Mouse (Mus musculus): ENCODE results near the gene Phb2. TPM values are rescaled to one million over a fixed set of nuclear protein-coding genes. Genes with fewer than 3 reads are reported as not detected.

Phb2 gene
- polyA plus RNA-seq, 1 experiment from 2014 or later, result 254 TPM

GRCm38 (mm10) chr6:124745490-124746295 lies 33.6 kb downstream of the Phb2 start:
- H3K4me2 ChIP-seq, result peak overlapping the region; percentile 70
- peak overlapping the region; percentile 89 for H3K27ac ChIP-seq
- no peaks in the 10 kb centered on the region for H3K27me3 ChIP-seq (replicated peaks)
- H3K4me3 ChIP-seq, result peak overlapping the region; percentile 42
- ATAC-seq (replicated peaks), result peak; percentile 83
- under 1% methylated on average over 85 of the region's 85 CpGs for WGBS
- H3K4me1 ChIP-seq, result peaks cover 41% of the 10 kb centered on the region
- peak overlapping the region; percentile 48 for H3K9ac ChIP-seq
- H3K9me3 ChIP-seq, result no peaks in the 10 kb centered on the region
- peaks cover 41% of the 10 kb centered on the region for H3K36me3 ChIP-seq (replicated peaks)

DNA sequence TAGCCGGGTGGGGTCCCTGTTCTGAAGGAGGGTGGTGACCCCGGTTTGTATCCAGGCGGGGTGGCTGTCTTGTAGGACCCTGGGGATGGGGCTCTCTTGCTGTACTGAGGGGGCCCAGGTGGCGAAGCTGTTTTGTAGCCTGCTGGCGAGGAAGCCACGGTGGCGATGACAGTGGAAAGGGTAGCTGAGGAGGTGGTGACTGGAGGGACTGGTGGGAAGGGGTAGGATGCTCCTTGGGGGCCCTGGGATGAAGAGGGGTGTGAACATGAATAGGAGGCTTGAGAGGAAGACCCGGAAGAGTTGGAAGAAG lies 34.1 kb downstream of the Phb2 start:
- Histone ChIP-seq H3K27me3 (replicated peaks) (no peaks in the 10 kb centered on the region), H3K4me1 (peaks cover 42% of the 10 kb centered on the region), H3K4me3 (peak overlapping the region; percentile 42), H3K4me2 (peak overlapping the region; percentile 70), H3K27ac (peak overlapping the region; percentile 89), H3K9ac (peak overlapping the region; percentile 48), H3K36me3 (replicated peaks) (peaks cover 41% of the 10 kb centered on the region), H3K9me3 (no peaks in the 10 kb centered on the region)
- 18% methylated on average over 8 of the region's 8 CpGs for WGBS
- peak; percentile 16 for ATAC-seq (replicated peaks)

DNA sequence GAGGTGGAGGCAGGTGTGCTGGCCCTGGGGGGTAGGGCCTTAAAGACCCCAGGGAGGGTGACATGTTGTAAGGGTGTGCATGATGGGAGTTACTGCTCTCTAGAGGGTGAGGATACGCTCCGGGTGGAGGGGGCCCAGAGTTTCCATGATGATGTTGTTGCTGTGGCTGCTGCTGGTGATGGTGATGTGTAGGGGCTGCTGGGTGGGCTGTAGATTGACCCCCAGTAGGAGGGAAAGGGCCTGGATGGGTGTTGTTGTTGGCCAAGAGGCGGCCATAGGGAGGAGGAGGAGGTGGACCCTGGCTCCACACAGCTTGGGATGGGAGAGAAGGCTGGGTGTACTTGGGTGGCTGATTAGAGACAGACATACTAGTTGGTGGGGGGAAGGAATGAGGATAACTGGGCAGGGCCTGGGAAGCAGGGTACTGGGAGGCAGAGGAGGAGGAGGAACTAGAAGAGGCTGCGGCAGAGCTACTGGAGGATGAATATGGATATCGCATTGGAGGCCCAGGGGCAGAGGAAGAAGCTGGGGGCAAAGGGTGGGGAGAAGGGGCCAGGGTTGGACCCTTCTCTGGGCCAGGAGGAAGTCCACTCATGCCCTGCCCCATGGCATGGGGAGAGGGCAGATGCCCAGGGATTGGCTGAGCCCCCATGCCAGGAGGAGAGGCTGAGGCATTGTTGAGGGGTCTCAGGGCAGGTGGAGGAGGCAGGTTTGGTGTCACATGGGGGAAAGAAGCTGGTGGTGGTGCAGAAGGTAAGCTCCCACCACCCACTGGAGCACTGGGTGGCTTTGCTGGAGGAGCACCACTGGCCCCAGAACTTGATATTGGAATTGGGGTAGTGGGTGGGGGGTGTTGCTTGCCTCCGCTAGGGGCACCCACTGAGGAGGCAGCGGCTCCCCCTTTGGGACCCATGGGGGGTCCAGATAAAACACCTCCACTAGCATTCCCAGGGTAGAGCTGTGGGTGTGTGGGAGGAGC lies 34.8 kb downstream of the Phb2 start:
- H3K4me2 ChIP-seq, result peak overlapping the region; percentile 70
- H3K9me3 ChIP-seq, result no peaks in the 10 kb centered on the region
- H3K4me1 ChIP-seq, result peaks cover 36% of the 10 kb centered on the region
- ATAC-seq (replicated peaks), result peak; percentile 1; the same call in 1 of the 2 replicates
- peaks cover 41% of the 10 kb centered on the region for H3K36me3 ChIP-seq (replicated peaks)
- H3K9ac ChIP-seq, result peak overlapping the region; percentile 48; the same call in 1 of the 2 replicates
- peak overlapping the region; percentile 89 for H3K27ac ChIP-seq
- H3K27me3 ChIP-seq (replicated peaks), result no peaks in the 10 kb centered on the region
- 86% methylated on average over 7 of the region's 7 CpGs for WGBS
- peak overlapping the region; percentile 42; the same call in 1 of the 2 replicates for H3K4me3 ChIP-seq

DNA sequence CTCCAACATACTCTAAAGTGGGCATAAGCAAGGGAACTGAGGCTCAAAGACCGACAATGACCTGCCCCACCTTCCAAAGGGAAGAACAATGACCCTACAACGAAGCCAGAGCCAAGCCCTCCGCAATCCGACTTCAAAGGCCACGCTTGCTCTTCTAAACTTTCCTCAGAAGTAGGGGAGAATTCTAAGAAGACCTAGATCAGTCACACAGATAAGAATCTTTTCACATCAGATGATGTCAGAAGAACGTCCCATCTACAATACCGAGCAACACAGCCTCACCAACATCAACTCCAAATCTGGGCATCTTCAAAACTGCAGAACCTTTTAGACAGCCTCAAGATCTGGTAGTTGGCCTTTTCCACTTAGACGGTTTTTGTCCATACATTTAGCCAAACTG lies 38.3 kb downstream of the Phb2 start:
- no peak overlapping the region for H3K4me3 ChIP-seq
- H3K9me3 ChIP-seq, result no peaks in the 10 kb centered on the region
- peaks cover 43% of the 10 kb centered on the region for H3K4me1 ChIP-seq
- no peak overlapping the region for H3K9ac ChIP-seq
- H3K4me2 ChIP-seq, result no peak overlapping the region
- no peak for ATAC-seq (replicated peaks)
- 86% methylated on average over 8 of the region's 8 CpGs for WGBS
- H3K36me3 ChIP-seq (replicated peaks), result peaks cover 18% of the 10 kb centered on the region; the same call in 1 of the 2 replicates
- no peak overlapping the region for H3K27ac ChIP-seq
- H3K27me3 ChIP-seq (replicated peaks), result no peaks in the 10 kb centered on the region

GRCm38 (mm10) chr6:124753861-124754260 lies 41.7 kb downstream of the Phb2 start:
- Histone ChIP-seq H3K27me3 (replicated peaks) (no peaks in the 10 kb centered on the region), H3K4me1 (peaks cover 51% of the 10 kb centered on the region), H3K4me2 (0 out of 2 replicates have a peak overlapping the region, but pooled peaks have one; percentile 4), H3K4me3 (no peak overlapping the region), H3K36me3 (replicated peaks) (peaks cover 8% of the 10 kb centered on the region; the same call in 1 of the 2 replicates), H3K9me3 (no peaks in the 10 kb centered on the region), H3K9ac (no peak overlapping the region), H3K27ac (no peak overlapping the region)
- 94% methylated on average over 2 of the region's 2 CpGs for WGBS
- ATAC-seq (replicated peaks), result no peak

GRCm38 (mm10) chr6:124755306-124755705 lies 43.2 kb downstream of the Phb2 start:
- 0% methylated on average over 3 of the region's 3 CpGs for WGBS
- H3K27ac ChIP-seq, result peak overlapping the region; percentile 96
- no peaks in the 10 kb centered on the region for H3K36me3 ChIP-seq (replicated peaks)
- no peaks in the 10 kb centered on the region for H3K27me3 ChIP-seq (replicated peaks)
- no peak for ATAC-seq (replicated peaks)
- H3K4me2 ChIP-seq, result peak overlapping the region; percentile 72
- H3K4me1 ChIP-seq, result peaks cover 50% of the 10 kb centered on the region
- peak overlapping the region; percentile 58 for H3K4me3 ChIP-seq
- H3K9ac ChIP-seq, result peak overlapping the region; percentile 81
- no peaks in the 10 kb centered on the region for H3K9me3 ChIP-seq

DNA sequence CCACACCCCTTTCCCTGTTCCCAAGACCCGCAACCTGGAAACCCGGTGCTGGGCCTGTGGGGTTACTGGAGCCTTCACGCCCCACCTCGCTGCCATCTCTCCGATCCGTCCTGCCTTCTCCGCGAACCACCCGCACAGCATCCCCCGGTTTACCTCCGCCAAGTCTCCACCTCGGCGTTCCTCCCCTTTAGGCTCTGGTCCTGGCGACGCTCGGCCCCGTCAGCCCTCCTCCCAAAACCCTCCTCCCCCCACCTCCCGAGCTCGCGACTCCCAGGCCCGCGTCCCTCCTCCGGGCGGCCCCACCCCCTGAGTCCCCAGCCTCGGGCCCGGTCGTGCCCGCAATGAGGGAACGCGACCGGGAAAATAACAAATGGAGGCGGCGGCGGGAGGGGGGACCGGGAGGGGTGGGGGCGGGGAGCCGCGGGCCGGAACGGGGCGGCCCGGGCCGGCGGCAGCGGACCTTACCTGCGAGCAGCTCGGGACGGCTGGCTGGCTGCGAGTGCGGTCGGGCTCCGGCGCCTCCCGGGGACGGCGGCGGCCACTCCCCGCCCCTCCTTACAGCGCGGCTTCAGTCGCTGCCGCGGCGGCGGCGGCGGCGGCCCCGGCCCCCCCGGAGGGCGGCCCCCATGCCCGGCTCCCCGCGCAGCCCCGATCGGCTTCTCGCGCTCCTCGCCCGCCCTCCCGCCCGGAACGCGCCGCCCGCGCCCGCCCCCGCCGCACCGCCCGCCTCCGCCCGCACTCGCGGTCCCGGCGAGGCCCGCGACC lies 43.9 kb downstream of the Phb2 start, which contains the start of the genes Gm45234 and Atn1:
Gene Gm45234 (minus strand): TSS at position 191 of the 765 bp plus-strand sequence.
Gene Atn1 (minus strand): TSS at position 694 of the 765 bp plus-strand sequence.
- WGBS, result under 1% methylated on average over 33 of the region's 100 CpGs
- Histone ChIP-seq H3K36me3 (replicated peaks) (no peaks in the 10 kb centered on the region), H3K27ac (peak within 1 kb of the TSS; percentile 96), H3K4me2 (peak within 1 kb of the TSS; percentile 72), H3K27me3 (replicated peaks) (no peaks in the 10 kb centered on the region), H3K9ac (peak within 1 kb of the TSS; percentile 81), H3K9me3 (no peaks in the 10 kb centered on the region), H3K4me3 (peak within 1 kb of the TSS; percentile 58), H3K4me1 (peaks cover 45% of the 10 kb centered on the region)
- peak; percentile 61 for ATAC-seq (replicated peaks)

GRCm38 (mm10) chr6:124756652-124757350 lies 44.7 kb downstream of the Phb2 start:
- Histone ChIP-seq H3K9ac (peak overlapping the region; percentile 81), H3K27ac (peak overlapping the region; percentile 96), H3K27me3 (replicated peaks) (no peaks in the 10 kb centered on the region), H3K4me1 (peaks cover 45% of the 10 kb centered on the region), H3K4me3 (peak overlapping the region; percentile 58), H3K36me3 (replicated peaks) (no peaks in the 10 kb centered on the region), H3K9me3 (no peaks in the 10 kb centered on the region), H3K4me2 (peak overlapping the region; percentile 72)
- under 1% methylated on average over 53 of the region's 54 CpGs for WGBS
- ATAC-seq (replicated peaks), result peak; percentile 79

GRCm38 (mm10) chr6:124757351-124757880 lies 45.3 kb downstream of the Phb2 start:
- 4% methylated on average over 5 of the region's 5 CpGs for WGBS

DNA sequence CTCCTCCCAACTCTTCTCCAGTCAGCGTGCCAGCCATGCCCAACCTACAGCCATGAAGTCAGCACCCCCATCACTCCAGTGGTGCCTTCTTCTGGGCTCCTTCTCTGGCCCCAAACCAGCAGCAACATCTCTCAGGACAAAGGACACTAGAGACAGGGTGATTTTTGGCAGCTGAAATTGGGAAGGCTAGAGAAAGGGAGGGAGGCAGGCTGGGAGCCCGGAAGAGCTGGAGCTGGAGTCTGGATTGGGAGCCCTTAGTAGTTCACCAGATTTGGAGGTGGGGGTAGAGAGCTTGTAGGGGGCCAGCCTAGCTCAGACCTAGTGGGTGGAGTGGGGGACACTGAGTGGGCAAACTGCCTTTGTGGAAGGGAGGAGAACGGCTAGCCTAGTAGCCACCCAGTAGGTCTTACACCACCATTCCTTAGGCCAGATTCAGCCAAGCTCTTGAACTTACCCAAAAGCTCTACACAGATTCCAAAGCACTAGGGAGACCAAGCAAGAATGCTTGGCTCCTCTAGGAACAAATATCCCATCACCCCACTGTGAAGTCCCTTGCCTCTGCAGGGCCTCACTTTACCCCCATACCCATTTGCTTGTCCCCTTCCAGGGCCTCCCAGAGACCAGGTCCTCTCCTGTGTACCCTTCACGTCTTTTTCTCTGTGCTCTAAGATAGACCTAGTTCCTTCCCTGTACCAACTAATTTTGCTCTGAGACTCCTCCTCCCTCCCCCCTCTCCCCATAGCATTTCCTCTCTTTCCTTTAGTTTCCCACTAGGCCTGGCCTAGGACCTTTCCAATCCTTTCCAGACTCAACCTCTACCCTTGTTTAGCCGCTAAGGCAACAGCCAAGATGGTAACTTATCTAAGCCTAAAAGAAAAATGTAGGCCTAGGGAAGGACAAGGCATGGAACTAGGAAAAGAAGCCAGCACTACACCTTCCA lies 46.0 kb downstream of the Phb2 start:
- 16% methylated on average over 5 of the region's 5 CpGs for WGBS
- ATAC-seq (replicated peaks), result peak; percentile 32
- no peaks in the 10 kb centered on the region for H3K27me3 ChIP-seq (replicated peaks)
- H3K27ac ChIP-seq, result peak overlapping the region; percentile 96
- peak overlapping the region; percentile 58 for H3K4me3 ChIP-seq
- H3K9me3 ChIP-seq, result no peaks in the 10 kb centered on the region
- H3K4me1 ChIP-seq, result peaks cover 44% of the 10 kb centered on the region
- peak overlapping the region; percentile 72 for H3K4me2 ChIP-seq
- H3K36me3 ChIP-seq (replicated peaks), result no peaks in the 10 kb centered on the region
- peak overlapping the region; percentile 81; the same call in 1 of the 2 replicates for H3K9ac ChIP-seq

More at GRCm38 (mm10) chr6:124757351-124757880, 45.3 kb downstream of the Phb2 start:
- Histone ChIP-seq H3K4me3 (peak overlapping the region; percentile 58), H3K4me1 (peaks cover 45% of the 10 kb centered on the region), H3K27me3 (replicated peaks) (no peaks in the 10 kb centered on the region), H3K27ac (peak overlapping the region; percentile 96), H3K4me2 (peak overlapping the region; percentile 72), H3K9ac (peak overlapping the region; percentile 81), H3K36me3 (replicated peaks) (no peaks in the 10 kb centered on the region), H3K9me3 (no peaks in the 10 kb centered on the region)
- ATAC-seq (replicated peaks), result no peak

All from midbrain, embryonic 15.5 days (tissue).